ENCODE assay signal across 11 mouse cellular contexts in the genomic region with DNA sequence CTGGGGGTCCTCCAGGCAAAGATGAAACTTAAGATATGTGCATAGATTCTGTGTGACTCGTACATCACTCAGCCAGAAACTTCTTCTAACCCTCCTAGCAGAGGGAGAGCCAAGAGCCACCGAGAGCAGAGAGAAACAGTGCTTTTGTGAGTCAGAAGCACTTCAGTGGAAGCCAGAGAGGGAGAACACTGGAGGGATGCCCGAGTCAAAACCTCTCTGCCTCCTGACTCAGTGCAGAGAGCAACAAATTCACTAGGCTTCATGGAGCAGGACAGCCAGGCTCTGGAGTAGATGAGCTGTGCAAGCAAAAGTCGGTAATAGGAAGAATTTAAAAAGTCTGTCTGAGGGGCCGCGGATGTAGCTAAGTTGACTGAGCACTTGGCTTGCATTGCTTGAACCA.
DNase-seq lines count a peak whose midpoint lies in the region.
"Had no signal": no experiment of that assay in that cellular context is flagged by ENCODE, and none has a peak within 500 bp of the region (broad histone marks: within the 10 kb centered on the region; RNA-seq: fewer than 3 reads in every experiment).

No protein-coding gene starts in this region.

- peak; percentile 27 to 43 for DNase-seq in heart, adult 9 months (ENCODE audit: low spot score in 2 of 2)
- no peak for DNase-seq in heart, adult 11 months
- DNase-seq in 3134 (ENCODE audit: extremely low read depth, insufficient read length, low spot score) (peak; percentile 64), NIH3T3 (ENCODE audit: low read depth) (peak; percentile 94)
- peak; percentile 68 for DNase-seq in gastrocnemius, postnatal 14 days
- DNase-seq in thymus, postnatal 10 days (ENCODE audit: low spot score in 2 of 2) = no peak
- DNase-seq in layer of hippocampus, adult 11-12 months (ENCODE audit: low spot score) = no peak
- DNase-seq: kidney, adult 9 months; layer of hippocampus, postnatal 36 days; lung, adult 2 months; thymus, postnatal 4 days had no signal

- intact Hi-C loops in gastrocnemius, postnatal 14 days (cut with DNase I; ENCODE audit: low total_unique reads) = no loop called here

Comparison
In these comparisons a context has a peak if more than half of its experiments do, and no peak if none do; other contexts are left out.
1. DNase-seq: peak in heart, adult 9 months (2 of 2), 3134 (single experiment), NIH3T3 (single experiment) and gastrocnemius, postnatal 14 days (single experiment); none in heart, adult 11 months (single experiment), thymus, postnatal 10 days (0 of 2) and layer of hippocampus, adult 11-12 months (single experiment).